Mouse (Mus musculus): ENCODE results near the gene Terb1. TPM values are rescaled to one million over a fixed set of nuclear protein-coding genes. Genes with fewer than 3 reads are reported as not detected.

Terb1 gene
- polyA plus RNA-seq, 1 experiment from 2014 or later: 0.41 TPM

- Histone ChIP-seq H3K9ac (no peak overlapping the region), H3K36me3 (no peaks in the 10 kb centered on the region), H3K4me3 (replicated peaks) (no peak overlapping the region), H3K4me1 (replicated peaks) (peaks cover 3% of the 10 kb centered on the region; the same call in 1 of the 2 replicates), H3K27ac (no peak overlapping the region), H3K4me2 (replicated peaks) (no peak overlapping the region), H3K9me3 (no peaks in the 10 kb centered on the region), H3K27me3 (replicated peaks) (no peaks in the 10 kb centered on the region)
- WGBS: 66% methylated on average over 6 of the region's 6 CpGs
- ATAC-seq: no peak
Observed at GRCm38 (mm10) chr8:104406340-104407128, 103.2 kb downstream of the Terb1 start.

- 52% methylated on average over 15 of the region's 15 CpGs for WGBS
- H3K4me3 ChIP-seq (replicated peaks): no peak overlapping the region
- no peaks in the 10 kb centered on the region for H3K36me3 ChIP-seq
- H3K4me1 ChIP-seq (replicated peaks): peaks cover 3% of the 10 kb centered on the region; the same call in 1 of the 2 replicates
- H3K27me3 ChIP-seq (replicated peaks): no peaks in the 10 kb centered on the region
- peak; percentile 40; the same call in 1 of the 2 replicates for ATAC-seq
- H3K4me2 ChIP-seq (replicated peaks): no peak overlapping the region
- H3K27ac ChIP-seq: 0 out of 2 replicates have a peak overlapping the region, but pooled peaks have one; percentile 36
- no peaks in the 10 kb centered on the region for H3K9me3 ChIP-seq
- H3K9ac ChIP-seq: no peak overlapping the region
Observed at GRCm38 (mm10) chr8:104405430-104406187, 104.1 kb downstream of the Terb1 start.

DNA sequence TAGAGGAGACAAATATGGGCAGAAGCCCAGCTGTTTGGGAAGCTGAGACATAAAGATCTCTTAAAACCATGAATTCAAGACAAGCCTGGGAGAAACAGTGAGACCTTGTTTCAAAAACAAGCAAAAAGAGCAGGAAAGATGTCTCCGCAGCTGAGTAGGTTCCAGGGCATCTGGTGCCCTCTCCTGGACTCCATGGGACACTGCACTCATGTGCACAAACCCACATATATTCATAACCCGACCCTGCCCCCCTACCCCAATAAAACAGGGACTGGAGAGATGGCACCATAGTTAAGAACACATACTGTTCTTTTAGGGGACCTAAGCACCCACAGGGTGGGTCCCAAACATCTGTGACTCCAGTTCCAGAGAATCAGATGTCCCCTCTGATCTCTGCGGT, 106.1 kb downstream of the Terb1 start:
- Histone ChIP-seq H3K27me3 (replicated peaks) (no peaks in the 10 kb centered on the region), H3K9me3 (no peaks in the 10 kb centered on the region), H3K36me3 (no peaks in the 10 kb centered on the region), H3K4me3 (replicated peaks) (no peak overlapping the region), H3K4me1 (replicated peaks) (peaks cover 3% of the 10 kb centered on the region; the same call in 1 of the 2 replicates), H3K27ac (no peak overlapping the region), H3K4me2 (replicated peaks) (no peak overlapping the region), H3K9ac (no peak overlapping the region)
- ATAC-seq: no peak
- 80% methylated on average over 3 of the region's 3 CpGs for WGBS

Other genes with a start within 250 kb of the Terb1 start
- gene Cmtm2a, start 216.7 kb downstream of the Terb1 start, polyA plus RNA-seq (2015; fragmentation: Nextera tagmentation; extraction: Ambion mirVana): not detected in 2 replicates
- gene Gm45711, start 199.8 kb downstream of the Terb1 start, polyA plus RNA-seq (2015; fragmentation: Nextera tagmentation; extraction: Ambion mirVana): not detected in 2 replicates
- gene Cmtm1, start 199.8 kb downstream of the Terb1 start, polyA plus RNA-seq (2015; fragmentation: Nextera tagmentation; extraction: Ambion mirVana): not detected in 2 replicates
- not detected in 2 replicates for gene Gm11020, start 188.3 kb downstream of the Terb1 start, polyA plus RNA-seq (2015; fragmentation: Nextera tagmentation; extraction: Ambion mirVana)
- gene Cmtm2b, start 187.7 kb downstream of the Terb1 start, polyA plus RNA-seq (2015; fragmentation: Nextera tagmentation; extraction: Ambion mirVana): not detected in 2 replicates
- 111 and 126 TPM in 2 replicates for gene Cmtm3, start 170.5 kb downstream of the Terb1 start, polyA plus RNA-seq (2015; fragmentation: Nextera tagmentation; extraction: Ambion mirVana)
- gene Cmtm4, start 114.1 kb downstream of the Terb1 start, polyA plus RNA-seq (2015; fragmentation: Nextera tagmentation; extraction: Ambion mirVana): 6.3 and 6.9 TPM in 2 replicates
- 46.0 and 46.1 TPM in 2 replicates for gene Dync1li2, start 66.9 kb downstream of the Terb1 start, polyA plus RNA-seq (2015; fragmentation: Nextera tagmentation; extraction: Ambion mirVana)
- gene Nae1, start 24.7 kb upstream of the Terb1 start, polyA plus RNA-seq (2015; fragmentation: Nextera tagmentation; extraction: Ambion mirVana): 73.7 and 83.5 TPM in 2 replicates
- gene Car7, start 24.8 kb upstream of the Terb1 start, polyA plus RNA-seq (2015; fragmentation: Nextera tagmentation; extraction: Ambion mirVana): 1.0 and 1.1 TPM in 2 replicates
- gene Pdp2, start 81.5 kb upstream of the Terb1 start, polyA plus RNA-seq (2015; fragmentation: Nextera tagmentation; extraction: Ambion mirVana): 16.1 and 17.0 TPM in 2 replicates
- gene Cdh16, start 114.5 kb upstream of the Terb1 start, polyA plus RNA-seq (2015; fragmentation: Nextera tagmentation; extraction: Ambion mirVana): 0.56 and 0.79 TPM in 2 replicates
- 4.6 and 4.8 TPM in 2 replicates for gene Rrad, start 121.4 kb upstream of the Terb1 start, polyA plus RNA-seq (2015; fragmentation: Nextera tagmentation; extraction: Ambion mirVana)
- 93.2 and 101 TPM in 2 replicates for gene Ciao2b, start 132.1 kb upstream of the Terb1 start, polyA plus RNA-seq (2015; fragmentation: Nextera tagmentation; extraction: Ambion mirVana)
- gene Ces2a, start 224.1 kb upstream of the Terb1 start, polyA plus RNA-seq (2015; fragmentation: Nextera tagmentation; extraction: Ambion mirVana): 5.1 and 5.4 TPM in 2 replicates